ENCODE assay signal across 14 mouse cellular contexts in genomic region chr5:130290775-130291174, GRCm38 (mm10). TPM values are rescaled to one million over a fixed set of nuclear protein-coding genes. Genes with fewer than 3 reads are reported as not detected.
DNase-seq lines count a peak whose midpoint lies in the region; ATAC-seq lines count a peak whose summit lies in the region.
"Had no signal": no experiment of that assay in that cellular context is flagged by ENCODE, and none has a peak within 500 bp of the region (broad histone marks: within the 10 kb centered on the region; RNA-seq: fewer than 3 reads in every experiment).

No protein-coding gene starts in this region.

- no peak for ATAC-seq in intestine, embryonic 16.5 days
- ATAC-seq: lung, postnatal 0 days had no signal

- H3K4me2 ChIP-seq in intestine, embryonic 16.5 days (ENCODE audit: low read depth, low read length) = no peak overlapping the region
- H3K4me2 ChIP-seq: midbrain, embryonic 11.5 days had no signal

- H3K9ac ChIP-seq in intestine, embryonic 16.5 days (ENCODE audit: low read depth, low read length) = no peak overlapping the region

- peak; percentile 47 to 56 for DNase-seq in left cerebral cortex, adult 18-20 months (ENCODE audit: low spot score in 2 of 2)
- no peak for DNase-seq in left cerebral cortex, adult 11 months (ENCODE audit: low spot score)
- peak; percentile 32 to 70 for DNase-seq in frontal cortex, adult 2 months (ENCODE audit: extremely low spot score in 1 of 2, low spot score in 1 of 2)
- DNase-seq in layer of hippocampus, postnatal 36 days = peak; percentile 66 to 67
- DNase-seq in telencephalon, adult 2 months (ENCODE audit: low read depth, low spot score) = peak; percentile 47
- no peak for DNase-seq in ovary, postnatal 14 days (ENCODE audit: low spot score)
- no peak for DNase-seq in neural tube, embryonic 10.5 days (ENCODE audit: extremely low spot score, low spot score)
- DNase-seq: embryo, embryonic 11 days; kidney, postnatal 4 days had no signal

- 93% methylated on average over 12 of the region's 12 CpGs for WGBS in intestine, embryonic 16.5 days

- H3K4me3 ChIP-seq in intestine, embryonic 16.5 days (ENCODE audit: low read length) = no peak overlapping the region
- H3K4me3 ChIP-seq: erythroblast, embryonic 14.5 days had no signal

- no peaks in the 10 kb centered on the region for H3K27me3 ChIP-seq in intestine, embryonic 16.5 days (replicated peaks; ENCODE audit: control insufficient read depth, insufficient read depth, low read length)
- H3K27me3 ChIP-seq: CH12.LX had no signal

- H3K27ac ChIP-seq in intestine, embryonic 16.5 days (ENCODE audit: low read length) = no peak overlapping the region

- peaks cover 5% of the 10 kb centered on the region; the same call in 1 of the 2 replicates for H3K36me3 ChIP-seq in intestine, embryonic 16.5 days (ENCODE audit: control insufficient read depth, insufficient read depth, low read length)

- H3K9me3 ChIP-seq in intestine, embryonic 16.5 days (ENCODE audit: control insufficient read depth, low read length) = no peaks in the 10 kb centered on the region

- H3K4me1 ChIP-seq in intestine, embryonic 16.5 days (ENCODE audit: control insufficient read depth, insufficient read depth, low read length) = no peaks in the 10 kb centered on the region

RNA-seq across cellular contexts. Expression of gene Tyw1, which starts 35.4 kb away (rescaled TPM):
- total RNA-seq in left cerebral cortex, adult 18-20 months (2021) = 10 to 100 TPM; 14.0 to 15.0 TPM
- polyA plus RNA-seq in frontal cortex, adult 2 months (2012; rRNA removed) = 14.4 and 15.1 TPM in 2 replicates
- total RNA-seq in layer of hippocampus, postnatal 36 days (2021) = 10 to 100 TPM; 15.2 to 18.2 TPM
- 22.6 and 24.8 TPM in 2 replicates for polyA plus RNA-seq in intestine, embryonic 16.5 days (2015; fragmentation: Nextera tagmentation; extraction: Ambion mirVana)

RNA-seq across cellular contexts. Expression of gene Sbds, which starts 35.4 kb away (rescaled TPM):
- 10 to 100 TPM; 83.8 to 90.3 TPM for total RNA-seq in left cerebral cortex, adult 18-20 months (2021)
- polyA plus RNA-seq in frontal cortex, adult 2 months (2012; rRNA removed) = 85.8 and 93.8 TPM in 2 replicates
- 10 to 100 TPM; 76.4 to 78.2 TPM for total RNA-seq in layer of hippocampus, postnatal 36 days (2021)
- polyA plus RNA-seq in intestine, embryonic 16.5 days (2015; fragmentation: Nextera tagmentation; extraction: Ambion mirVana) = 78.1 and 83.6 TPM in 2 replicates

Comparison
In these comparisons a context has a peak if more than half of its experiments do, and no peak if none do; other contexts are left out.
1. DNase-seq: peak in left cerebral cortex, adult 18-20 months (2 of 2), frontal cortex, adult 2 months (2 of 2), layer of hippocampus, postnatal 36 days (2 of 2) and telencephalon, adult 2 months (single experiment); none in left cerebral cortex, adult 11 months (single experiment), ovary, postnatal 14 days (single experiment) and neural tube, embryonic 10.5 days (single experiment).